Mouse (Mus musculus) urinary bladder, postnatal 36 days (tissue): ENCODE results near the gene Ptpra.
"Not testable (repeated sequence)": the region's sequence is repeated elsewhere in the genome, so short reads cannot be mapped to it uniquely, and the experiment has no call there.

Source experiments
- DNase-seq, 2 experiments: peaks; one replicate each; pipeline ENCODE4 v3.0.0; 2022; ENCODE audit warnings: low spot score in 2 of 2, mixed read lengths in 1 of 2

The Ptpra gene

GRCm38 (mm10) chr2:130488600-130488999 lies 38.5 kb downstream of the Ptpra start:
- DNase-seq: no peak

- DNase-seq: no peak
Measured at GRCm38 (mm10) chr2:130491162-130491561, 41.1 kb downstream of the Ptpra start.

- peak in 1 of 2 experiments; percentile 25 for DNase-seq
Measured at GRCm38 (mm10) chr2:130491587-130491986, 41.5 kb downstream of the Ptpra start.

GRCm38 (mm10) chr2:130495114-130495513 lies 45.0 kb downstream of the Ptpra start:
- DNase-seq: not testable (repeated sequence)

GRCm38 (mm10) chr2:130496037-130496436 lies 46.0 kb downstream of the Ptpra start:
- peak in 1 of 2 experiments; percentile 11 for DNase-seq

GRCm38 (mm10) chr2:130496931-130497330 lies 46.9 kb downstream of the Ptpra start:
- DNase-seq: no peak

GRCm38 (mm10) chr2:130499546-130499945 lies 49.5 kb downstream of the Ptpra start:
- peak in 1 of 2 experiments; percentile 10 for DNase-seq

- no peak for DNase-seq
Measured at GRCm38 (mm10) chr2:130501556-130501955, 51.5 kb downstream of the Ptpra start.

- not testable (repeated sequence) for DNase-seq
Measured at GRCm38 (mm10) chr2:130511616-130512015, 61.5 kb downstream of the Ptpra start.

GRCm38 (mm10) chr2:130513907-130514306 lies 63.8 kb downstream of the Ptpra start:
- DNase-seq: no peak

- no peak for DNase-seq
Measured at GRCm38 (mm10) chr2:130515791-130516190, 65.7 kb downstream of the Ptpra start.

GRCm38 (mm10) chr2:130521927-130522326 lies 71.8 kb downstream of the Ptpra start:
- no peak for DNase-seq

GRCm38 (mm10) chr2:130525480-130525879 lies 75.4 kb downstream of the Ptpra start:
- not testable (repeated sequence) for DNase-seq

- no peak for DNase-seq
Measured at GRCm38 (mm10) chr2:130528457-130528856, 78.4 kb downstream of the Ptpra start.

- no peak for DNase-seq
Measured at GRCm38 (mm10) chr2:130529290-130529689, 79.2 kb downstream of the Ptpra start.

GRCm38 (mm10) chr2:130529925-130530324 lies 79.8 kb downstream of the Ptpra start:
- DNase-seq: no peak

- no peak for DNase-seq
Measured at GRCm38 (mm10) chr2:130532201-130532600, 82.1 kb downstream of the Ptpra start.

- DNase-seq: no peak
Measured at GRCm38 (mm10) chr2:130535017-130535416, 84.9 kb downstream of the Ptpra start.

- DNase-seq: no peak
Measured at GRCm38 (mm10) chr2:130536890-130537289, 86.8 kb downstream of the Ptpra start.

GRCm38 (mm10) chr2:130538876-130539546 lies 88.9 kb downstream of the Ptpra start:
- DNase-seq: no peak

- no peak for DNase-seq
Measured at GRCm38 (mm10) chr2:130540266-130540665, 90.2 kb downstream of the Ptpra start.

GRCm38 (mm10) chr2:130546957-130547356 lies 96.9 kb downstream of the Ptpra start:
- DNase-seq: no peak

GRCm38 (mm10) chr2:130554841-130555240 lies 104.8 kb downstream of the Ptpra start:
- DNase-seq: no peak

- DNase-seq: no peak
Measured at GRCm38 (mm10) chr2:130556292-130556691, 106.2 kb downstream of the Ptpra start.
